Comparison of ENCODE assay signal across 19 mouse cellular contexts in genomic region chr17:88769283-88769859, GRCm38 (mm10). TPM values are rescaled to one million over a fixed set of nuclear protein-coding genes. Genes with fewer than 3 reads are reported as not detected.
DNase-seq lines count a peak whose midpoint lies in the region; ATAC-seq and TF ChIP-seq lines count a peak whose summit lies in the region.
"Had no signal": no experiment of that assay in that cellular context is flagged by ENCODE, and none has a peak within 500 bp of the region (broad histone marks: within the 10 kb centered on the region; RNA-seq: fewer than 3 reads in every experiment).

No protein-coding gene starts in this region.

- H3K9me3 ChIP-seq in intestine, embryonic 14.5 days (ENCODE audit: control insufficient read depth, low read length): no peaks in the 10 kb centered on the region
- H3K9me3 ChIP-seq in intestine, postnatal 0 days (ENCODE audit: control insufficient read depth): no peaks in the 10 kb centered on the region
- H3K9me3 ChIP-seq in forebrain, embryonic 15.5 days: no peaks in the 10 kb centered on the region
- no peaks in the 10 kb centered on the region for H3K9me3 ChIP-seq in midbrain, embryonic 14.5 days (ENCODE audit: control insufficient read depth, low read length)
- H3K9me3 ChIP-seq: heart, embryonic 10.5 days had no signal

- 55% methylated on average over 2 of the region's 2 CpGs for WGBS in intestine, embryonic 14.5 days
- whole genome bisulfite sequencing in intestine, postnatal 0 days: 66% methylated on average over 2 of the region's 2 CpGs
- 42% methylated on average over 2 of the region's 2 CpGs for WGBS in forebrain, embryonic 15.5 days
- 23% methylated on average over 2 of the region's 2 CpGs for WGBS in midbrain, embryonic 14.5 days

- no peaks in the 10 kb centered on the region for H3K27me3 ChIP-seq in intestine, embryonic 14.5 days (replicated peaks; ENCODE audit: control insufficient read depth, insufficient read depth, low read length)
- no peaks in the 10 kb centered on the region for H3K27me3 ChIP-seq in intestine, postnatal 0 days (replicated peaks; ENCODE audit: control insufficient read depth, insufficient read depth, low read length)
- no peaks in the 10 kb centered on the region for H3K27me3 ChIP-seq in forebrain, embryonic 15.5 days
- no peaks in the 10 kb centered on the region for H3K27me3 ChIP-seq in midbrain, embryonic 14.5 days (ENCODE audit: control insufficient read depth, insufficient read depth, low read length)

- peaks cover 6% of the 10 kb centered on the region for H3K4me1 ChIP-seq in intestine, embryonic 14.5 days (replicated peaks; ENCODE audit: control insufficient read depth, insufficient read depth, low read length)
- H3K4me1 ChIP-seq in intestine, postnatal 0 days (replicated peaks; ENCODE audit: control insufficient read depth, insufficient read depth, low read length): no peaks in the 10 kb centered on the region
- H3K4me1 ChIP-seq in forebrain, embryonic 15.5 days: peaks cover 14% of the 10 kb centered on the region
- H3K4me1 ChIP-seq in midbrain, embryonic 14.5 days (ENCODE audit: control insufficient read depth, insufficient read depth, low read length): peaks cover 12% of the 10 kb centered on the region; the same call in 1 of the 2 replicates
- H3K4me1 ChIP-seq: heart, embryonic 10.5 days had no signal

- H3K36me3 ChIP-seq in intestine, embryonic 14.5 days (ENCODE audit: control insufficient read depth, insufficient read depth, low read length): no peaks in the 10 kb centered on the region
- H3K36me3 ChIP-seq in intestine, postnatal 0 days (ENCODE audit: control insufficient read depth, insufficient read depth): no peaks in the 10 kb centered on the region
- H3K36me3 ChIP-seq in forebrain, embryonic 15.5 days: no peaks in the 10 kb centered on the region
- no peaks in the 10 kb centered on the region for H3K36me3 ChIP-seq in midbrain, embryonic 14.5 days (ENCODE audit: control insufficient read depth, insufficient read depth, low read length)
- H3K36me3 ChIP-seq: heart, embryonic 10.5 days had no signal

- no peak overlapping the region for H3K27ac ChIP-seq in intestine, embryonic 14.5 days (ENCODE audit: low read depth)
- H3K27ac ChIP-seq in intestine, postnatal 0 days (ENCODE audit: low read depth, low read length): no peak overlapping the region
- no peak overlapping the region for H3K27ac ChIP-seq in forebrain, embryonic 15.5 days (replicated peaks)
- no peak overlapping the region for H3K27ac ChIP-seq in midbrain, embryonic 14.5 days (replicated peaks; ENCODE audit: low read depth, low read length)
- H3K27ac ChIP-seq: heart, embryonic 10.5 days; left cerebral cortex, adult 2 months; macrophage had no signal

- no peak overlapping the region for H3K9ac ChIP-seq in intestine, embryonic 14.5 days (ENCODE audit: low read length)
- H3K9ac ChIP-seq in intestine, postnatal 0 days (ENCODE audit: low read depth, low read length): no peak overlapping the region
- no peak overlapping the region for H3K9ac ChIP-seq in forebrain, embryonic 15.5 days (replicated peaks)
- no peak overlapping the region for H3K9ac ChIP-seq in midbrain, embryonic 14.5 days (replicated peaks; ENCODE audit: low read length)

- no peak for ATAC-seq in intestine, embryonic 14.5 days (replicated peaks; ENCODE audit: low FRiP score, low TSS enrichment, low read depth)
- no peak for ATAC-seq in intestine, postnatal 0 days
- peak; percentile 26; the same call in 1 of the 2 replicates for ATAC-seq in forebrain, embryonic 15.5 days (replicated peaks)
- ATAC-seq in midbrain, embryonic 14.5 days (ENCODE audit: low FRiP score, low TSS enrichment): peak; percentile 29; the same call in 1 of the 2 replicates

- H3K4me3 ChIP-seq in intestine, embryonic 14.5 days (ENCODE audit: low read depth, low read length): no peak overlapping the region
- H3K4me3 ChIP-seq in intestine, postnatal 0 days (ENCODE audit: low read depth, low read length): no peak overlapping the region
- H3K4me3 ChIP-seq in forebrain, embryonic 15.5 days: no peak overlapping the region
- H3K4me3 ChIP-seq in midbrain, embryonic 14.5 days (replicated peaks; ENCODE audit: low read depth, low read length): no peak overlapping the region
- H3K4me3 ChIP-seq: heart, embryonic 10.5 days; left cerebral cortex, adult 2 months had no signal

- TF ChIP-seq CTCF in intestine, postnatal 0 days (IDR thresholded peaks at IDR 0.05; ENCODE audit: low read depth): no peak

- DNase-seq in intestine, embryonic 14.5 days (ENCODE audit: low spot score): peak; percentile 28
- peak; percentile 45 for DNase-seq in brain, adult 2 months (ENCODE audit: low read depth, low spot score)
- DNase-seq in midbrain, embryonic 14.5 days: peak; percentile 66
- no peak for DNase-seq in spleen, adult 18-20 months
- no peak for DNase-seq in retina, postnatal 1 day
- DNase-seq: cerebellum, adult 18-20 months; gastrocnemius, postnatal 25 days; heart, postnatal 36 days; kidney, adult 18-20 months; right cerebral cortex, postnatal 14 days; thymus, postnatal 25 days had no signal

- H3K4me2 ChIP-seq in intestine, embryonic 14.5 days (ENCODE audit: low read length): no peak overlapping the region
- H3K4me2 ChIP-seq in intestine, postnatal 0 days (replicated peaks; ENCODE audit: low read depth): no peak overlapping the region
- no peak overlapping the region for H3K4me2 ChIP-seq in forebrain, embryonic 15.5 days (replicated peaks)
- H3K4me2 ChIP-seq in midbrain, embryonic 14.5 days (ENCODE audit: low read length): no peak overlapping the region

RNA-seq across cellular contexts. Expression of gene Lhcgr, which starts 22.4 kb away (rescaled TPM):
- 0.11 and 0.30 TPM in 2 replicates for polyA plus RNA-seq in intestine, embryonic 14.5 days (2014; fragmentation: Nextera tagmentation; extraction: Ambion mirVana)
- not detected in 2 replicates for polyA plus RNA-seq in intestine, postnatal 0 days (2015; fragmentation: Nextera tagmentation; extraction: Ambion mirVana)
- 0.95 and 1.5 TPM in 2 replicates for polyA plus RNA-seq in forebrain, embryonic 15.5 days (2015; fragmentation: Nextera tagmentation; extraction: Ambion mirVana)
- polyA plus RNA-seq in midbrain, embryonic 14.5 days (2014; fragmentation: Nextera tagmentation; extraction: Ambion mirVana): 1.1 TPM in 2 replicates
- polyA plus RNA-seq: C2C12; large intestine, adult 2 months; liver, embryonic 16.5 days; macrophage had no signal

Comparison
In these comparisons a context has a peak if more than half of its experiments do, and no peak if none do; other contexts are left out.
1. ATAC-seq: peak in forebrain, embryonic 15.5 days (single experiment) and midbrain, embryonic 14.5 days (single experiment); none in intestine, embryonic 14.5 days (single experiment) and intestine, postnatal 0 days (single experiment).
2. DNase-seq: peak in intestine, embryonic 14.5 days (single experiment), brain, adult 2 months (single experiment) and midbrain, embryonic 14.5 days (single experiment); none in spleen, adult 18-20 months (0 of 2) and retina, postnatal 1 day (single experiment).